10 mouse cellular contexts compared by ENCODE assay signal in the genomic region with DNA sequence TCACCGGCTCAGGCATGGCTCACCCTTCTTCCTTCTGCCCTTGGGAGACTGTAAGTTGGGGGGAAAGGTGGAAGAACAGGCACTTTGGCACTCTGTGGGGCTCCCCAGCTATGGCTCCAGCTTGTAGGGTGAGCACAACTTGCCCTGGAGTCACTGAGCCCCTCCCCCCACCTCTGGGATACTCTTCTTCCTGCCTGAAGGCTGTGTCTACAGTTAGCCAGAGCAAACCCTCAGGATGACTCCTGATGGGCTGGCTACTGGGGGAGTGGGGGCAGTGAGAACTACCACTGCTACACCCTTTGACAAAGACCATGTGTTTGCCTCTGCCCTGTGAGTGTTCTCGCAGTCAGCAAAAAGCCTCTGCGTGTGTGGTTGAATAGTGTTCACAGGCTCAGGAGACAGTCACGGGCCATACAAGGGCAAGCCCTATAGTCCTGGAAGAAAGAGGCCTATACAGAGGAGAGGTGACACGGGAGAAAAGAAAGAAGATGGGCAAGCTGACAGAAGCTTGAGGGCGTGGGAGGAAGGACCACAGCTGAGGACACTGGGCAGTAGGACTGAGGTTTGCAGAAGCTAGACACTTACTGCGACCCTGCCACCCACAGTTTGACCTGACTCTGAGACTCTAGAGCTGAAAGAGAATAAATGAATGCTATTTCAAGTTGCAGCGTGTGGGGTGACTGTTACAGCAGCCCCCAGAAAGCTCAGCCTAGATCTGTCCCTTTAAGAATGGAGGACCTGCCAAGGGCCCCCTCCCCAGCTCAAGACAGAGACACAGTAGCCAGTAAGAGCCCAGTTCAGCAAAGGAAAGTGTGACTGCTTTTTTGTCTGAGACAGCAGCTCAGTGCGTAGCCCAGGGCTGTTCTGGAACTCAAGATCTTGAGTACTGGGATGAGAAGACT. TPM values are rescaled to one million over a fixed set of nuclear protein-coding genes. Genes with fewer than 3 reads are reported as not detected.
DNase-seq lines count a peak whose midpoint lies in the region; ATAC-seq and TF ChIP-seq lines count a peak whose summit lies in the region.
"Had no signal": no experiment of that assay in that cellular context is flagged by ENCODE, and none has a peak within 500 bp of the region (broad histone marks: within the 10 kb centered on the region; RNA-seq: fewer than 3 reads in every experiment).

No protein-coding gene starts in this region.

- DNase-seq in kidney, postnatal 0 days (ENCODE audit: low spot score), result no peak
- DNase-seq in kidney, adult 11 months, result no peak
- peak; percentile 16 for DNase-seq in midbrain, embryonic 14.5 days
- DNase-seq in ovary, postnatal 14 days (ENCODE audit: low spot score), result no peak
- DNase-seq in spleen, postnatal 36 days (ENCODE audit: low spot score in 2 of 2), result no peak
- no peak for DNase-seq in cerebellum, postnatal 10 days
- DNase-seq: cerebellum, postnatal 25 days had no signal

- ATAC-seq in kidney, postnatal 0 days (replicated peaks; ENCODE audit: low FRiP score, low read depth), result peak; percentile 22; the same call in 1 of the 2 replicates
- ATAC-seq in embryonic facial prominence, embryonic 12.5 days (ENCODE audit: insufficient number of reproducible peaks, insufficient read depth, low FRiP score, low TSS enrichment), result no peak; the same call in 1 of the 2 replicates
- ATAC-seq in hindbrain, embryonic 12.5 days (ENCODE audit: low FRiP score), result 0 out of 2 replicates have a peak, but pooled peaks have one; percentile 12
- ATAC-seq in midbrain, embryonic 14.5 days (ENCODE audit: low FRiP score, low TSS enrichment), result 0 out of 2 replicates have a peak, but pooled peaks have one; percentile 14
- ATAC-seq: CD4-positive, CD25-positive, alpha-beta regulatory T cell, adult 4 months had no signal

- H3K4me2 ChIP-seq in kidney, postnatal 0 days (ENCODE audit: low read length), result no peak overlapping the region
- H3K4me2 ChIP-seq in embryonic facial prominence, embryonic 12.5 days (replicated peaks), result no peak overlapping the region
- no peak overlapping the region for H3K4me2 ChIP-seq in hindbrain, embryonic 12.5 days (replicated peaks)
- 0 out of 2 replicates have a peak overlapping the region, but pooled peaks have one; percentile 10 for H3K4me2 ChIP-seq in midbrain, embryonic 14.5 days (ENCODE audit: low read length)

- WGBS in kidney, postnatal 0 days, result 53% methylated on average over 9 of the region's 9 CpGs
- WGBS in embryonic facial prominence, embryonic 12.5 days, result 36% methylated on average over 9 of the region's 9 CpGs
- WGBS in hindbrain, embryonic 12.5 days, result 33% methylated on average over 9 of the region's 9 CpGs
- 45% methylated on average over 9 of the region's 9 CpGs for WGBS in midbrain, embryonic 14.5 days

- H3K27ac ChIP-seq in kidney, postnatal 0 days, result no peak overlapping the region
- peak overlapping the region; percentile 41 for H3K27ac ChIP-seq in embryonic facial prominence, embryonic 12.5 days
- peak overlapping the region; percentile 74 for H3K27ac ChIP-seq in hindbrain, embryonic 12.5 days
- H3K27ac ChIP-seq in midbrain, embryonic 14.5 days (replicated peaks; ENCODE audit: low read depth, low read length), result peak overlapping the region; percentile 83

- H3K27me3 ChIP-seq in kidney, postnatal 0 days (ENCODE audit: insufficient read depth, low read length), result no peaks in the 10 kb centered on the region
- H3K27me3 ChIP-seq in embryonic facial prominence, embryonic 12.5 days, result no peaks in the 10 kb centered on the region
- no peaks in the 10 kb centered on the region for H3K27me3 ChIP-seq in hindbrain, embryonic 12.5 days
- no peaks in the 10 kb centered on the region for H3K27me3 ChIP-seq in midbrain, embryonic 14.5 days (ENCODE audit: control insufficient read depth, insufficient read depth, low read length)

- no peak overlapping the region for H3K4me3 ChIP-seq in kidney, postnatal 0 days (replicated peaks; ENCODE audit: low read depth, low read length)
- no peak overlapping the region for H3K4me3 ChIP-seq in embryonic facial prominence, embryonic 12.5 days
- no peak overlapping the region for H3K4me3 ChIP-seq in hindbrain, embryonic 12.5 days
- no peak overlapping the region for H3K4me3 ChIP-seq in midbrain, embryonic 14.5 days (replicated peaks; ENCODE audit: low read depth, low read length)

- TF ChIP-seq CTCF in kidney, postnatal 0 days (IDR thresholded peaks at IDR 0.05; ENCODE audit: low read depth), result no peak

- H3K9ac ChIP-seq in kidney, postnatal 0 days (ENCODE audit: low read depth, low read length), result no peak overlapping the region
- H3K9ac ChIP-seq in embryonic facial prominence, embryonic 12.5 days, result no peak overlapping the region
- peak overlapping the region; percentile 39 for H3K9ac ChIP-seq in hindbrain, embryonic 12.5 days
- H3K9ac ChIP-seq in midbrain, embryonic 14.5 days (replicated peaks; ENCODE audit: low read length), result peak overlapping the region; percentile 14; the same call in 1 of the 2 replicates

- H3K4me1 ChIP-seq in kidney, postnatal 0 days (replicated peaks; ENCODE audit: insufficient read depth, low read length), result peaks cover 5% of the 10 kb centered on the region; the same call in 1 of the 2 replicates
- peaks cover 25% of the 10 kb centered on the region for H3K4me1 ChIP-seq in embryonic facial prominence, embryonic 12.5 days
- H3K4me1 ChIP-seq in hindbrain, embryonic 12.5 days, result peaks cover 31% of the 10 kb centered on the region
- H3K4me1 ChIP-seq in midbrain, embryonic 14.5 days (ENCODE audit: control insufficient read depth, insufficient read depth, low read length), result peaks cover 28% of the 10 kb centered on the region

- H3K36me3 ChIP-seq in kidney, postnatal 0 days (ENCODE audit: insufficient read depth, low read length), result no peaks in the 10 kb centered on the region
- H3K36me3 ChIP-seq in embryonic facial prominence, embryonic 12.5 days, result no peaks in the 10 kb centered on the region
- H3K36me3 ChIP-seq in hindbrain, embryonic 12.5 days, result no peaks in the 10 kb centered on the region
- H3K36me3 ChIP-seq in midbrain, embryonic 14.5 days (ENCODE audit: control insufficient read depth, insufficient read depth, low read length), result no peaks in the 10 kb centered on the region

- H3K9me3 ChIP-seq in kidney, postnatal 0 days (replicated peaks; ENCODE audit: low read length), result no peaks in the 10 kb centered on the region
- H3K9me3 ChIP-seq in embryonic facial prominence, embryonic 12.5 days, result no peaks in the 10 kb centered on the region
- H3K9me3 ChIP-seq in hindbrain, embryonic 12.5 days (replicated peaks), result no peaks in the 10 kb centered on the region
- H3K9me3 ChIP-seq in midbrain, embryonic 14.5 days (ENCODE audit: control insufficient read depth, low read length), result no peaks in the 10 kb centered on the region

RNA-seq across cellular contexts. Expression of a gene that starts 9.7 kb away (rescaled TPM):
- polyA plus RNA-seq in kidney, postnatal 0 days (2015; fragmentation: Nextera tagmentation; extraction: Ambion mirVana), result 14.6 and 15.2 TPM in 2 replicates
- 35.6 and 36.4 TPM in 2 replicates for polyA plus RNA-seq in embryonic facial prominence, embryonic 12.5 days (2016; fragmentation: Nextera tagmentation; extraction: Ambion mirVana)
- polyA plus RNA-seq in hindbrain, embryonic 12.5 days (2016; fragmentation: Nextera tagmentation; extraction: Ambion mirVana), result 40.2 and 43.0 TPM in 2 replicates
- 37.7 and 39.9 TPM in 2 replicates for polyA plus RNA-seq in midbrain, embryonic 14.5 days (2014; fragmentation: Nextera tagmentation; extraction: Ambion mirVana)

RNA-seq across cellular contexts. Expression of a gene that starts 48.9 kb away (rescaled TPM):
- polyA plus RNA-seq in kidney, postnatal 0 days (2015; fragmentation: Nextera tagmentation; extraction: Ambion mirVana), result 10.2 and 13.4 TPM in 2 replicates
- polyA plus RNA-seq in embryonic facial prominence, embryonic 12.5 days (2016; fragmentation: Nextera tagmentation; extraction: Ambion mirVana), result 4.0 and 4.8 TPM in 2 replicates
- 5.7 and 7.1 TPM in 2 replicates for polyA plus RNA-seq in hindbrain, embryonic 12.5 days (2016; fragmentation: Nextera tagmentation; extraction: Ambion mirVana)
- polyA plus RNA-seq in midbrain, embryonic 14.5 days (2014; fragmentation: Nextera tagmentation; extraction: Ambion mirVana), result 6.0 and 8.3 TPM in 2 replicates

Comparison
In these comparisons a context has a peak if more than half of its experiments do, and no peak if none do; other contexts are left out.
1. H3K9ac ChIP-seq: peak in hindbrain, embryonic 12.5 days (single experiment) and midbrain, embryonic 14.5 days (single experiment); none in kidney, postnatal 0 days (single experiment) and embryonic facial prominence, embryonic 12.5 days (single experiment).